Mouse (Mus musculus) limb, embryonic 14.5 days (tissue): ENCODE measurements around the gene Atp2c2. TPM values are rescaled to one million over a fixed set of nuclear protein-coding genes. Genes with fewer than 3 reads are reported as not detected.

Experiments
- ATAC-seq: fragments of 200-750 bp; cut with Nextera tagmentation; 2 replicates; pipeline ENCODE4 v1.8.0; 2017; ENCODE audit warnings: low read depth, moderate number of reproducible peaks, moderate TSS enrichment; ENCODE audit not compliant: low FRiP score
- DNase-seq: peaks from one replicate; pipeline ENCODE4 v3.0.0-alpha.2; 2015; ENCODE audit warnings: low spot score
- H3K27ac ChIP-seq: fragments of 300-500 bp; sonication (generic); replicated peaks from 2 replicates; pipeline ENCODE4 v1.5.1; 2014; ENCODE audit warnings: low read depth, mild to moderate bottlenecking, low read length, moderate library complexity, mixed read lengths
- H3K27me3 ChIP-seq: fragments of 300-500 bp; sonication (generic); 2 replicates; pipeline ENCODE4 v1.6.1; 2014; ENCODE audit warnings: low read length, mixed read lengths; ENCODE audit not compliant: control insufficient read depth, insufficient read depth
- H3K36me3 ChIP-seq: fragments of 300-500 bp; sonication (generic); 2 replicates; pipeline ENCODE4 v1.6.1; 2014; ENCODE audit warnings: mild to moderate bottlenecking, low read length, moderate library complexity, mixed read lengths; ENCODE audit not compliant: control insufficient read depth, insufficient read depth
- H3K4me1 ChIP-seq: fragments of 300-500 bp; sonication (generic); 2 replicates; pipeline ENCODE4 v1.6.1; 2014; ENCODE audit warnings: antibody characterized with exemption, low read length, mixed read lengths; ENCODE audit not compliant: control insufficient read depth, insufficient read depth
- H3K4me2 ChIP-seq: fragments of 300-500 bp; sonication (generic); replicated peaks from 2 replicates; pipeline ENCODE4 v1.6.1; 2014; ENCODE audit warnings: low read depth, mild to moderate bottlenecking, low read length, moderate library complexity; ENCODE audit not compliant: severe bottlenecking
- H3K4me3 ChIP-seq: fragments of 300-500 bp; sonication (generic); replicated peaks from 2 replicates; pipeline ENCODE4 v1.5.1; 2014; ENCODE audit warnings: low read length
- H3K9ac ChIP-seq: fragments of 300-500 bp; sonication (generic); 2 replicates; pipeline ENCODE4 v1.6.1; 2014; ENCODE audit warnings: mild to moderate bottlenecking, low read depth, low read length, moderate library complexity; ENCODE audit not compliant: severe bottlenecking
- H3K9me3 ChIP-seq: fragments of 300-500 bp; sonication (generic); 2 replicates; pipeline ENCODE4 v1.6.1; 2016; ENCODE audit warnings: low read length; ENCODE audit not compliant: control insufficient read depth
- POLR2A ChIP-seq: fragments of 200-500 bp; IDR thresholded peaks from 2 replicates; pipeline ENCODE4 v1.8.0; 2012; ENCODE audit warnings: inconsistent platforms, mild to moderate bottlenecking, moderate library complexity, borderline replicate concordance; ENCODE audit not compliant: insufficient read depth, insufficient read length; ENCODE audit errors: extremely low read depth
- WGBS: fragments of 180-500 bp; shearing (Covaris S2); extraction: QIAGEN DNeasy Blood & Tissue Kit; methylation state at CpG from one replicate; pipeline ENCODE4 v1.1.7; 2014; 5-methylcytosine and 5-hydroxymethylcytosine counted together
- polyA plus RNA-seq, 2 experiments: library from polyadenylated mRNA; depleted of rRNA in 1 of 2; stranded (reverse) in 1 of 2; unstranded in 1 of 2; fragments of >200 nt; fragmentation: Nextera tagmentation in 1 of 2; extraction: Ambion mirVana in 1 of 2; gene quantifications; 2 replicates each; pipeline versions ENCODE4 v1.2.1 to v1.2.3; 2012 to 2014

Gene Atp2c2
- polyA plus RNA-seq, 2 experiments: 2.6 to 3.1 TPM

DNA sequence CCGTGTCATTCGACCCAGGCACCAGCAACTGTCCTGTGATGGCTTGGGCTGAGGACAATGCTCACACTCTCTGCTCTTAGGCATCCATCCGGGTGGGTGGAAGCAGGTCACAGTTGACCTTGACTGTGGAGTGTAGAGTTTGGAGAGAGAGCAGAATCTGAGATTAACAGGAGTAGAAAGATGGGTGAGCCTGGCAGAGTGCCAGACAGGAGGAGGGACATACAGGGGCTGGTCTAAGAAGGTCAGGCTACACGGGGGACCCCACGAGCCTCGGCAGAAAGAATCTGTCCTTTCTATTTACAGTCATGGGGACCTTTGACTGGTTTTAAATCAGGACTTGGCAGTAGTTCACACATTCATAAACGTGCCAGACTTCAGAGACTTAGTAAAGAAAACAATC, 3.2 kb downstream of the Atp2c2 start:
- 0 out of 2 replicates have a peak, but pooled peaks cover 3% of the 10 kb centered on the region for H3K4me1 ChIP-seq
- WGBS: 66% methylated on average over 7 of the region's 7 CpGs
- H3K9me3 ChIP-seq: no peaks in the 10 kb centered on the region
- no peak overlapping the region for H3K4me3 ChIP-seq
- no peak overlapping the region for H3K4me2 ChIP-seq
- H3K27me3 ChIP-seq: peaks cover 37% of the 10 kb centered on the region
- no peak for TF ChIP-seq POLR2A
- no peak for DNase-seq
- no peaks in the 10 kb centered on the region for H3K36me3 ChIP-seq
- H3K9ac ChIP-seq: no peak overlapping the region
- H3K27ac ChIP-seq: no peak overlapping the region
- ATAC-seq: no peak

DNA sequence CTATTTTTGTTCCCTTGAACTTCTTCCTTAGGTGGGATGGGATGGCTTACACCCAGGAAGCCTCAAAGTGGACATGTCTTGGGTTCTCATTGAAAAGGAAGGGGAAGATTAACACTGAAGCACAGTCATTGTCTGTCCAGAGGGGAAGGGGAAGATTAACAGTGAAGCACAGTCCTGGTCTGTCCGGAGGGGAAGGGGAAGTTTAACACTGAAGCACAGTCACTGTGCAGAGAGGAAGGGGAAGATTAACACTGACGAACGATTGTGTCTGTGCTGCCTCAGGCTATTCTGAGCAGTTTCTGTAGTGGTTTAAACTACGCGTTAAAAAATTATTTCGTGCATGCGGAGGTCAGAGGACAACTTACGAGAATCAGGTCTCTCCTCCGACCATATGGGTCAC, 7.3 kb downstream of the Atp2c2 start:
- no peaks in the 10 kb centered on the region for H3K36me3 ChIP-seq
- no peak overlapping the region for H3K4me3 ChIP-seq
- TF ChIP-seq POLR2A: no peak
- no peak overlapping the region for H3K27ac ChIP-seq
- H3K9ac ChIP-seq: no peak overlapping the region
- 0 out of 2 replicates have a peak, but pooled peaks cover 4% of the 10 kb centered on the region for H3K4me1 ChIP-seq
- DNase-seq (no peak), ATAC-seq (no peak)
- no peaks in the 10 kb centered on the region for H3K27me3 ChIP-seq
- no peak overlapping the region for H3K4me2 ChIP-seq
- no peaks in the 10 kb centered on the region for H3K9me3 ChIP-seq
- WGBS: 75% methylated on average over 9 of the region's 9 CpGs

GRCm38 (mm10) chr8:119708471-119708870, 8.7 kb downstream of the Atp2c2 start:
- H3K27me3 ChIP-seq: no peaks in the 10 kb centered on the region
- no peaks in the 10 kb centered on the region for H3K36me3 ChIP-seq
- no peak overlapping the region for H3K27ac ChIP-seq
- H3K4me1 ChIP-seq: 0 out of 2 replicates have a peak, but pooled peaks cover 4% of the 10 kb centered on the region
- H3K4me3 ChIP-seq: no peak overlapping the region
- no peak overlapping the region for H3K9ac ChIP-seq
- no peak for TF ChIP-seq POLR2A
- no peak for DNase-seq
- no peaks in the 10 kb centered on the region for H3K9me3 ChIP-seq
- ATAC-seq: no peak
- no peak overlapping the region for H3K4me2 ChIP-seq
- WGBS: 85% methylated on average over 8 of the region's 8 CpGs

GRCm38 (mm10) chr8:119708878-119709702, 9.3 kb downstream of the Atp2c2 start:
- DNase-seq (no peak), ATAC-seq (peak; percentile 47)
- WGBS: 58% methylated on average over 14 of the region's 14 CpGs
- Histone ChIP-seq H3K4me1 (0 out of 2 replicates have a peak, but pooled peaks cover 4% of the 10 kb centered on the region), H3K36me3 (no peaks in the 10 kb centered on the region), H3K9ac (no peak overlapping the region), H3K4me3 (no peak overlapping the region), H3K4me2 (no peak overlapping the region), H3K27me3 (no peaks in the 10 kb centered on the region), H3K27ac (no peak overlapping the region), H3K9me3 (no peaks in the 10 kb centered on the region)
- no peak for TF ChIP-seq POLR2A

DNA sequence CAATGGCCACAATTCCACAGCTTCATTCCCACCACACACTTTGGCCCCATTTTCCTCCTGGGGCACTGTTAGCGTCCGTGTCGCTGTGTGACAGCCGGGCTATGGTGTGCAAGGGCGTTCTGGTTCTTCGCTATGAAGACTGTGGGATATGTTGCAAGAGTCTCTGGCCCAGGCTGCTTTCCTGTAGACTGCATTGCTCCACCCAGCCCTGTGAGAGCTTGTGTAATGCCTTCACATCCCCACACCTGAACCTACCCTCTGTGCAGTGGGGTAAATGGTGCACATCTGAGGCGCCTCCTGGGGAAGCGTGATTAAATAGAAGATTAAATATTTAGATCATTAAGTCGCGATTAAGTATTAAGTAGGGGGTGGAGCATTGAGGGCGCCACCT, 9.9 kb downstream of the Atp2c2 start:
- WGBS: 72% methylated on average over 11 of the region's 11 CpGs
- no peaks in the 10 kb centered on the region for H3K27me3 ChIP-seq
- H3K4me1 ChIP-seq: 0 out of 2 replicates have a peak, but pooled peaks cover 4% of the 10 kb centered on the region
- no peak for TF ChIP-seq POLR2A
- H3K4me3 ChIP-seq: no peak overlapping the region
- H3K36me3 ChIP-seq: no peaks in the 10 kb centered on the region
- no peak overlapping the region for H3K4me2 ChIP-seq
- ATAC-seq (no peak), DNase-seq (no peak)
- H3K27ac ChIP-seq: no peak overlapping the region
- no peak overlapping the region for H3K9ac ChIP-seq
- no peaks in the 10 kb centered on the region for H3K9me3 ChIP-seq

GRCm38 (mm10) chr8:119712226-119712625, 12.4 kb downstream of the Atp2c2 start:
- Histone ChIP-seq H3K4me3 (no peak overlapping the region), H3K36me3 (no peaks in the 10 kb centered on the region), H3K9ac (no peak overlapping the region), H3K27me3 (no peaks in the 10 kb centered on the region; the same call in 1 of the 2 replicates), H3K4me1 (0 out of 2 replicates have a peak, but pooled peaks cover 4% of the 10 kb centered on the region), H3K9me3 (no peaks in the 10 kb centered on the region), H3K4me2 (no peak overlapping the region), H3K27ac (no peak overlapping the region)
- TF ChIP-seq POLR2A: no peak
- DNase-seq (no peak), ATAC-seq (no peak)
- 72% methylated on average over 6 of the region's 6 CpGs for WGBS
